Mouse (Mus musculus): ENCODE measurements at regions not wholly inside any gene's neighbourhood (a gene's known extent, or its start where the extent isn't known, plus 50 kb on each side); places are given as distances from the start of the nearest gene placed in this dataset.

DNA sequence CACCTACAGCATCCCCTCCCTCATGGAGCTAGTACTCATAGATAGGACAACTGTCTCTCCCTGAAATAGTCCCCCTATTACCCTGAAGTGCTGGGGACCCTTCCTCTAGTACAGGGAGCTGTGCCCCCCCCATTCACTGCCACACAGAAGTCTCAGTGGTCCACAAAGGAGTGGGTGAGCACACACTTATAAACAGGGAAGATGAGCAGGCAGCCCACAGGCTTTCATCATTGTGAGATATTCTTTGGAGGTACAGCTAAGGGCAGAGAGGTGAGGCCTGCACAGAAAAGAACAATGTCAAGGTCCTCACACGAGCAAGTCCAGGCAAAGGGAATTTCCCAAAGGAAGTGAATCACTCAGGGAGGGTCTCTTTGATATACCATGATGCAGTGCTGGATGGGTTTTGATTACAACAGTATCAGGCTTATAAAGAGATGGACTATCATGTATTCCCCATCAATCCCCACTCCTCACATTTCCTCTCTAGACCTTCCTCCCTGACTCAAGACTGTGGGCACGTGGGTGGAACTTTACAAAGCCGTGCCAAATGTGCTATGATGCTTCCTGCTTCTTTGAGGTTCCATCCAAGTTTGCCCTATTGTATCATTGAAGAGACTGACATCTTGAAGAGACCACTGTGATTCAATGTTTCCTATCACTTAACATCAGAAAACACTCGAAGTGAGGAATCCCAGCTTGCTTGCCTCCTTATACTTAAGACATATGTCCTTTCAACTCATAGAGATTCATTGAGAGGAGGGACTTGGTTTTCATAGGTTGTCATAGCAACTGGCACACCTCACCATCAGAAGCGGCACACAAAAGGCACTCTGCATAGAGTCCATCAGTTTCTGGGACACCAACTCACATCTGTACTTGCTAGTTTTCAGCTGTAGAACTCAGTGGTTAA, 104.2 kb upstream of the Bcl6 start:
- no peak for DNase-seq (ENCODE audit: low spot score)

DNA sequence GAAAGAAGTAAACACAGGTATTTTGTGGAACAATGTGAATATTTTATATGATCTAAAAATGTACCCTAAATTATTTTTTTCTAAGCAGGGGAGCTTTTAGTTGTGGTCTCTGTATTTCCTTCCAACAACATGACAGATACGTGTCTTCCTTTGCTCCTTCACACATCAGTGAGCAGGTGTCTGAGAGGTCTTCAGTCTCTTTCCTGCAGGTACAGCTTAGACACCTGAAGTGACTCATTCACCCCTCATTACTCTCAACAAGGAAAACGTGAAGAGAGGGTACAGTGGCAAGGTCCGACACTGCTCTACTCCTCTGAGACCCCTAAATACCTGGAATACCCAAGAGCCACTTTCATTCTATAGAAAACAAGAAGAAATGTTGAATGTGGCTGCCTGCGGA, 103.5 kb upstream of the Bcl6 start:
- DNase-seq (ENCODE audit: low spot score), result no peak

DNA sequence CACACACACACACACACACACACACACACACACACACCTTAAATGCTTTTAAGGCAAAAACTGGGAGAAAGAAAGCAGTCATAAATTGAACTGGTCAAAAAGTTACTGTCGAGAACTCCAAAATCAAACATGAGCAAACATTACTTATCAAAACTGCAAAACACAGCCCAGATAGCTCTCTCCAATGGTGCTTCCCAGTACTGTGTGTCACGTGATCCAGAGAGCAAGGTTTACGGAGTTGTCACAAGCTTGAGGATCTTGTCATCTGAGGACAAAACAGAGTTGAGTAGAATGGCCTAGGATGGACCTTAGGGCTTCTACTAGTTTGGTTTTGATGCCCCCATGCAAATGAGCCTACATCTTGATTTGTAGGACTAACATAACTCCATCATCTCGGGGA, 102.3 kb upstream of the Bcl6 start:
- DNase-seq (ENCODE audit: low spot score), result no peak

DNA sequence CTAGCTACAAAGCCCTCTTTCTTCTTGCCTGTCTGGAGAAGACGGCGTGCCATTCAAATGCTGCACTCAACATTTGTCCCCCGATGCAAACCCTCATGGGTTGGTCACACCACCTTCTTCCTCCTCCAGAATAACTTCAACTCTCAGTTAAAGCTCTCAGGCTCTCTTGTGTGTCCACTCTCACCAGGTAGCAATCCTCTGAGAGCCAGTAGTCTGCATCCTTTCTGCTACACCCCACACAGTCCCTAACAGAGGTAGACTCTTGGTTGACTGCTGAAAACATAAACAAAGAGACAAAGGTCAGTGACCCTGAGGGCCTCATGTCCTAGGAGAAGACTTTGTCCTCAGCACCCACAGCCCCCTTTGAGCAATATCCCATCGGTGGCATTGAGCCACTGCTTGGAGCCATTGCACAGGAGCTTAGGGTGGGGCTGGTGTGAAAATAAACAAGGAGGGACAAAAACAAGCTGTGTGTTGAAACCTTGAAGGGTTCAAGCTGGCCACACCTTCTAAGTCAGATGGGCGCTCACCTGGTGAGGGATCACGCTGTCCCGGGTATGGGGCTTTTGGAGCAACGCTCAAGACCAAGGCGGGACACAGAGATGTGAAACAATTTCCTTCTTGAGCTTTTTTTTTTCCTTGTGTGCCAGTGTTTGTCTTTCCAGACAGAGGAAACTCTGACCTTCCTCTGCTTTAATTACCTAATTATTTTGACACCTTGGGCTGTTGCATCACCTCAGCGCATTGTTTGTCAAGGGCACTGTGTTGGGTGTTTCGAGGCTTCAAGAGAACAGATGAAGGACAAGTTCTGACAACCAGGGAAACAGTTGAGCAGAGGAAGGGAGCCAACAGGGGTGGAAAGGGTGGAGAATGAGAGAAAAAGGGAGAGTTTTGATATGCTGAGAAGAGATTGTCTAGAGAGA, 101.4 kb upstream of the Bcl6 start:
- no peak for DNase-seq (ENCODE audit: low spot score)

DNA sequence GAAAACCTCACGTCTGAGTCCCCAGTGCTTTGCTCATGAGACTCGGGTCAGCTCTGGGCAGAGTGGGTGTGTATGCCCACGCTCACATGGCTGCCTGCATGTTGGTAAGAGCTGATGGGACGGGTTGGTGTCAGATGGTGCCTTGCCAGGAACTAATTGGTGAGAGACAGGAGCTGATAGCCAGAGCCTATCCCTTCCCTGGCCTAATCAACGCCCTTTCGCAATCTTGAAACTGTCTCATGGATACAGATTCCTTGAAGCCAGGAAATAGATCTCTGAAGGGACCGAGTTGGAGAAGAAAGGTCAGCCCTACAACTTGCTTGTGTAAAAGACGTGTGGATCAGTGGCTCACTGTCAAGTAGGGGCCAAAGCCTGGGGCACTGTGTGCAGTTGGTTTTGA, 95.3 kb upstream of the Bcl6 start:
- DNase-seq (ENCODE audit: low spot score), result no peak

DNA sequence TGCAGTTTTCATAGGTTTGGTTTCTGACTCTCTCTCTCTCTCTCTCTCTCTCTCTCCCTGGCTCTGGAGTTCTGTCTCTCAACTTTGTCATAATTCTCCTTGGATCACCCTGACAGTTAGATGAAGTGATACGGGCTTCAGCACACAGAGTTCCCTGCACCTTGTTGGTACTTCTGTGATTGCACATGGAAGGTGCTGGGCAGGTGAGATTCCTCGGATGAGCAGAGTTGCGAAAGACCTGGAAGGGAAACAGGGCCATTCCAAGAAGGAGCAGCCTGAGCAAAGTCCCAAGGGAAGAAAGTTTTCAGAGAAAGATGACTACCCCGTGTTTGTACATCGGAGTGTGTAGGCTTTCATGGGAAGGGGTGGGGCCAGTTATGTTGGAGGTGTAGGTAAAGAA, 91.8 kb upstream of the Bcl6 start:
- no peak for DNase-seq (ENCODE audit: low spot score)

DNA sequence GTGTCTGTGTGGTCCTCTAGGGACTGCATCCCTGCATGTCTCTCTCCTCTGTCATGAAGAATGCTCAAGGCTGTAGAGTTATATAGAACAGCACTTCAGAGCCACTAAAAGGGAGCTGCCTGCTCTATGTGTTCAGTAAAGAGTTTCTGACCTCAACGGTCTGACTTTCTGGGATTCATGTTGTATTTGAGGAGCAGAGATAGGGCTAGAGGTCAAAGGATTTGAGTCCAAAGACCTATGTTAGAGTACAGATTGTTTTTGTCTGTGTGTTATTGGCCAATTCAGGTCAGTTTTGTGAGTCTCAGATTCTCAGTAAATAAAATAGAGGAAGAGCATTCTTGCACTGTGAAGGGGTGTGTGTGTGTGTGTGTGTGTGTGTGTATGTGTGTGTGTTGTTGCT, 90.0 kb upstream of the Bcl6 start:
- no peak for DNase-seq (ENCODE audit: low spot score)

DNA sequence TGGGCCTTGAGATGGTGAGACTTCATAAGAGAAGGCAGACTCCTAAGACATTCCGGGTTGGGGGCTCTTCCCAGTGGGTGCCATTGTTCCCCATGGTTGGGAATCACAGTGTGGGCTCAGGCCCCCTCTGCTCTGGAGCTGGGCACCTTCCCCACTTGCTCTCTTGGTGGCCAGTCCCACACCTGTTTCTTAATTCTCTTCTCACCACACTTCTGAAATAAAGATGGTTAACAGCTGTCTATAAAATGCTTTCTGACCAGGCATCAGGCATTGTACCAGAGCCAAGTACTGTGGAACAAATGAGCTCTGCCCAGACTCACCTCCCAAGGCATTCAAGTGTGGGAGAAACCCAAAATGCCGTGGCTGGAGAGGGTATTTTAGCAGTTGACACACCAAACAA, 88.8 kb upstream of the Bcl6 start:
- DNase-seq (ENCODE audit: low spot score), result no peak

DNA sequence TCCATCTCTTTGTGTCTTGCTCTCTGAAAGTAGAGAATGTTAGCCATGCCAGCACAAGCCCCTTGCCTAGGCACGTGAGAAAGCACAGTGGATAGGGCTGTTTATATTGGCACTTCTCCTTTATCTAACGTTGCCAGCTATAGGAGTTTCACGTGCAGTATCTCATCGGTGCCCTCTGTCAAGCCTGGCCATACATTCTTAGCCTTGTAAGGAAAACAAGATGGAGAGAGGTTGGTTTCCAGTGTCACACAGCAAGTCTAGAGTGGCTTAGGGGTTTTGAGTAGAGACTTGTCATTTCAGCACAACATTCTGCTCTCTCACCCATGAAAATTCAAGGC, 88.1 kb upstream of the Bcl6 start:
- DNase-seq (ENCODE audit: low spot score), result no peak

DNA sequence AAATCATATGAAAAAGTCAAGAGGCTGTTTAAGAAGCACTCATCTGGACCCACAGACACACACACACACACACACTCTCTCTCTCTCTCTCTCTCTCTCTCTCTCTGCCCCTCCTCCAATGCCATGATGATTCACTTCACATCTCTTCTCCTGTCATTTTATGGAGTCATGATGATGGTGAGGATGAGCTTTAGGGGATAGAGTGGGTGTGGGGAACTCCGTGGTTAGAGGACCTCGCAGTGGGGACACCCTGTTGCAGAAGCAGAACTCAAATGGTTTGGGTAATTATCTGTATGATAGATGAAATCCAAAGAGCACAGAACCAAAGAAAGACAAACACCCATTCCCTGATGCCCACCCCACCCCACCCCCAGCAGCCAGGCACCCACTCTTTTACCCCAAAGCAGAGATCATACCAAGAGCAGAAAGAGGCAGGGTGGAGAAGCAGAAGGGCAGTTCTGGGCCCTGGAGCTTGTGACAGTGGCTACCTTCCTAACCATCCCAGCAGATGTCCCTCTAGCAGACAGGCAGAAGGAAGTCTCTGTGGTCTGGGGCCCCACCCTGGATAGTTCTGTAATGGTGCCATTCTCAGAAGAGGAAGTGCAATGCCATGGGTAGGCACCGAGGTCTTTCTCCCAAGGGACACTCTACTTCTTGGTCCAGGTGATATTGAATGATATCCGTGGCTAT, 87.6 kb upstream of the Bcl6 start:
- no peak for DNase-seq (ENCODE audit: low spot score)

DNA sequence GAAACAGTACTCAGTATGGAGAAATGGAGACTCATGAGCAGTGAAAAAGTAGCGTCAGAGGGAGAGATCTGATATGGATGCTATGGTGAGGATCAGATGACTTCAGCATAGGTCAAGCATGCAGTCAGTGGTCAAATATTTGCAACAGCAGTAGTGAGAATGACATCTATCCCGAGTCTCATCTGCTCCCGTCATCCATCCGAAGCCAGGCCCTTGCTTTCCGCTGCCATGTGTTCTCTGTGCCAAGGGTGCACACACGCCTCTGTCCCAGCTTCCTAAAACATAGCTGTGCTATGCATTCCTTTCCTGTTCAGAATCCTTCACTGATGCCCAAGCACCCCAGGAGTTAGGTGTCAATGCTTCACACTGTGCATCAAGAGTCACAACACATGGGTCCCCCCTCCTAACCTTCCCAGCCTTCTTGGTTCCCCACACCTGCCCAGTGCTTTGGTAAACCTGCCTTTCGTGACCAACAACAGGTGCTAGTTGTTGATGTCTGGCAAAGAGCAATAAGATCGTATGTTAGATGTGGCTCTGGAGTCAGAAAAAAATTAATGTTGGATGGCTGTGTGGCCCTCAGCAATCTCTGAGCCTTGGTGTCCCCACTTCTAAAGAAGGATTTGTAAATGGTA, 85.1 kb upstream of the Bcl6 start:
- DNase-seq (ENCODE audit: low spot score), result no peak

DNA sequence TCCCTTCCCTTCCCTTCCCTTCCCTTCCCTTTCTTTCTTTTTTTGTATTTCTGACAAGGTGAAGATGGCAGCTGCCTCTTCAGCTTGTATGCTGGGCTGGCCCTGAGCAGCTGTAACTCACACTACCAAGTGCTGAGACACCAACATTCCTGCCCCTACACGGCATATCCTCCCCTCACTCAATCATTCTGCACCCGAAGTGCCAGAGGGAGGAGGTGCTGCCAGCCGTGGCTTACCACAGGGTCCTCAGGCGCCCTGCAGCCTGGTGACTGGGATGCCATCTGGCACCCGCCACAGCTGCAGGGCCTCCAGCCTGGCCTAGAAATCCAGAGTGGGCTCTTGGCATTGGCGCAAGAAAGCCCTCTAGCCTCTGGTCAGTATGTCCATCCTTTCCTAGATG, 84.4 kb upstream of the Bcl6 start:
- no peak for DNase-seq (ENCODE audit: low spot score)

DNA sequence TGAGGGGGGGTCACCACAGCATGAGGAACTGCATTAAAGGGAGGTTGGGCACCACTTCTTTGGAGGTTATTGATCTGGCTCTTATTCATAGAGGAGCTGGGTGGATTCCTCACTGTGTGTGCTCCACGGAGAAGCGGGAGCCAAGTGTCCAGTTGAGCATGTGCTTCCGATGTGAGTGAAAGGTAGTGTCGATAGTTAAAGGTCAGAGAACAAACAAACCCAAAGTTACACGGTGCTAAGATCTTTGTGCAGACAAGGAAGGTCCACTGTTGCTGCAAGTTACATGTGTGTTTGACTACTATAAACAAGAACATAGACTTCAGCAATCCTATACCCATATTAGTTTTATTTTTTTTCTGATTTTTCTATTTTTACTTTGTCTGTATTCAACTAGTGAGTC, 80.8 kb upstream of the Bcl6 start:
- no peak for DNase-seq (ENCODE audit: low spot score)

DNA sequence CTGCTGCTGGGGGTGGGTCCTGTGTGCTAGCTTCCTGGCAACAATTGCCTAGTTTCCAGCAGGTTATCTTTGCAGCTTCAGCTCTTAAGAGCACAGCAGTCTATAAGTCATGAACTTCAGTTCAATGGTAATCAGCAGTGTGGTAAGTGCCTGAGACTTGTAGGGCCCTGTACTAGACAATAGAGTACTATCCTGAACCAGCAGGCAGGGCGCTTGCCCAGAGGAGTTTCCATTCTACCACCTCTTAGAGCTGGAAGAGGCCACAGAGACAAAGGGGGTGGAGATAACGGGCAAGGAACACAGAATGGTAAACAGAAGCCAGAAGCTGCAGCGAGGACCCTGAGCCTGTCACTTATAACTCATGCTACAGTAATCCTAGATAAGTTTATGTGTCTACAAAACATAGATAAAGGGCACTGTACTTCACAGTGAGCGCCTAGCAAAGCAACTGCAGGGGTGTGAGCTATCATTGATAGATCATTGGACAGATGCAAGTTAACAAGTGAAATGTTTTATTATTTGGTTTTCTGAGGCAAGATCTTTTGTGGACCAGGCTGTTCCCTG, 79.7 kb upstream of the Bcl6 start:
- no peak for DNase-seq (ENCODE audit: low spot score)

DNA sequence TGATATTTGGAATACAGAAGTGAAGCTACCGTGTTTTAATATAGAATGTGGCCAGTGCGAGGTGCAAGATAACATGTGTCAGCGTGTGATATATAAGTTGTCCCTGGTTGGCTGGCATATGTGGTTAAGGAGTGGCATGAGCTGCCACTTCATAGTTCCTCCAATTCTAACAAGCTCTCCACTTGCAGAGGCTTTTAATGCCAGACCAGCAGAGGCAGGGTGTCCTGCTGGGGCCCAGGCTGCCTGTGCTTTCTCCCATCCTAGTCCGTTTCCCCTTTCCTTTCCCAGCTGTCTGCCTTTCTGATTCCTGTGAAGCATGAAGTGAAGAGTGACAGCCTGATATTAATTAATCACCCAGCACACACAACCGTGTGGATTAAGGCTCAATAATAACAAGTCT, 73.7 kb upstream of the Bcl6 start:
- DNase-seq (ENCODE audit: low spot score), result no peak

DNA sequence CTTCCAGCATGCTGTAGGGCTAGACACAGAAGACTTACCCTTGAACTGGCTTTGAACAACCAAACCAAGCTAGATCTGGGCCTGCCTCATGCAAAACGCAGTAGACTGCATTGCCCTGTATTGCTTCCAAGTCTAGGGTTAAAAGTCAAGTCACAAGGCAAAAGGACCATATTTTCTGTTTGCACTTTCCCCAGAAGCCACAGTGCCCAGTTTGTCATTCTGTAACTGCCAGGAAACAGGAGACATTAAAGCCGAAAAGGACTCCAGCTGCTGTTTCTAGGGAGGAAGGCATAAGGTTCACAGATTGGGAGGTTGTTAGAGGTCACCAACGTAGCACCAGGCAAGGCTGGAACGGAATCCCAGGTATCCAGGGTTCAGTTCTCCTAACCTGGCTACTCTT, 72.8 kb upstream of the Bcl6 start:
- DNase-seq (ENCODE audit: low spot score), result no peak

DNA sequence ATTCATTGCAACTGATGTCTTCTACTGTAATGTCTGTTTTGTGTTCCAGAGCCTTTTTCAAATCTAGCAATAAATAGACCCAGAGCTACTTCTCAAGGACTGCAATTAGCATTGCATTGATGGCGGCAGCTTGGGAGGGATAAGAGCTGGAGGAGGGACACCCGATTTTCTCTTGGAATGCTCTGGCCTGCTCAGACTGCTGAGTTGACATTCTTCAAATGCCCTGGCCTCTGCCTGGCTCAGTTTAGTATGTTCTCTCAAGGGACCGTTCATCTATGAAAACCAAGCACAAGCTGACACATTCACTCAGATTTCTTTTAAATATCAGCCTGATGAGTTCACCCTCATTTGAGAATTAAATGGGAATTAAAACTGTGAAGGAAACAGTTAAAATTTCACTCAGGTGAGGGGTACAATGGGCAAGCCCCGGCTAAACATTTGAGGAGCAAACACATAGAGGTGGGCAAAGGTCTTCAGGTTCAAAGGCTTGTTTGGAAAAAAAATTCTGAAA, 70.5 kb upstream of the Bcl6 start:
- DNase-seq (ENCODE audit: low spot score), result no peak

DNA sequence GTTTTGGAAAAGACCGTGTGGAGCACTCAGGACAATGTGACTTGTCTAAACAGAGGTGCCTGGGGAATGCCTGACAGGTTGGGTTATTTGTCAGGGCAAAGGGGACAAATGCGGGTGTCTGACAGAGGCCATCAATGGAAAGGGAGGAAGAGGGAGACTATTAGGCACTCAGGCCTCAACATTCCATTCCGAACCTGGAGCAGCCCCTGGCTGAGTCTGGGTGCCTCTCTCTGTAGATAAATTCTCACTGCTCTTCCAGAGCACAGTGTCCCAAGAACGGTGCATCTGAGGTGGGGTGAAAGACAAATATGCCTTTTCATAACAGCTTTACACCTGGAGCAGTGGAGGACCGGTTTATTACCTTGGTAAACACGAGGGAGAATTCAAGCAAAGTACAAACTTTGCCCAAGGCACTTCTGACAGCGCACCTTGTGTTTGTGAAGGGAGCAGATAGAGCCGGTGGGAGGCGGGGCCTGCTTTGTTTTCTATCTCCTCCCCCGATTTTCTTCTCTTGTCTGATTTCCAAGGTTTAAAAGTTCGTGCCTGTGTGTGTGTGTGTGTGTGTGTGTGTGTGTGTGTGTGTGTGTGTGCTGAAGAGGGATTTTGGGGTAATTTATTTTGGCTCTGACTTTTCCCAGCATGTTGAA, 68.4 kb upstream of the Bcl6 start:
- no peak for DNase-seq (ENCODE audit: low spot score)

DNA sequence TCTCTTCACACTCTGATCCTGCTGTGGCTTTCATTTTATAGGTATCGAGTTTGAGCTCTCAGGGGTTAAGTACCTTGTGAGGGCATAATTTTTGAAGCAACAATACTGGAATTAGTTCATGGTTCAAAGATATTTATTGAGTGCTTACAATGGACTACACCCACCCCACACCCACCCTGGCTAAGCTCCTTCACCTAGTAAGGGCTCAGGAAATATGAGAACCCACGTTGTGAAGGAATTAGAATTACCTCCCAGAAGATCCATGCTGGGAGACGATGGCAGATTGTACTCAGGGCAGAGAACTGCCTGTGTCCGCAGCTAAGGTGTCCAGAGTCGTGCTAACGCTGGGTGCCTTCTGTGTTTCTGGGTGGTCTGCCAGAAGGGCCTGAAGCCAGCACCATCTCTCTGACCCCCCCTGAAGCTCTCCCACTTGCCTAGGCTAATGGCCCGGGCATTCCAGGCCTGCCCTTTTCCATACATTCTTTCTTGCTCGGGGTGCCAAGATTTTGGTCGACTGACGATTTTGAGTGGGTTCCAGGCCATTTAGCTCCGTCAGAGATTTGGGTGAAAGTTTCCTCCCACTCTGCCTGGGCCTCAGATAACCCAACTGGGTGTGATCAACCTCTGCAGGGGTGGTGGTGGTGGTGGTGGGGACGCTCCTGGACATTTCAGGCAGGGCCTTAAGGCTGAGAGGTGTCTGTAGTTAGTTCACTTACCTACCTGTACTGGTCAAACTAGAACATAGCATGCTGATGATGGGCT, 67.7 kb upstream of the Bcl6 start:
- no peak for DNase-seq (ENCODE audit: low spot score)

DNA sequence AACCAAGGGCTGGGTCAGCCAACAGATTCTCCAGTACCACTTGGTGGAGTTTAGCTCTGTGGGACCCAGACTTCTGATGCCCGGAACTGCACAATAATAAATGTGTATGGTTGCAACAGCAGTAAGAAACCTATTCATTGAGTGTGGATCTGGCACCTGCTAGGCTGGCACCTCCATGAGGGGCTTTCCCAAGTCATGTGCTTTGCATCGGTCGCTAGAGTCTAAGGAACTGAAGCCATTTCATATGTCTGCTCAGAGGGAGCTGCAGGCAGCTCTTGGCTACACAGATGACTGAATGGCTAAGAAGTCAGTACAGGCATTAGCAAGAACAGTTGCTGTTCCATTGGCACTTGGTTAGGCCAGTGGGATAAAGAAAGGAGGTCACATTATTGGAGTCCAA, 65.6 kb upstream of the Bcl6 start:
- no peak for DNase-seq (ENCODE audit: low spot score)
